Mouse (Mus musculus) midbrain, postnatal 0 days (tissue): ENCODE results near the gene Lypla2. TPM values are rescaled to one million over a fixed set of nuclear protein-coding genes. Genes with fewer than 3 reads are reported as not detected.
"Not testable (repeated sequence)": the region's sequence is repeated elsewhere in the genome, so short reads cannot be mapped to it uniquely, and the experiment has no call there.

Experiments used
- ATAC-seq: fragments of 200-750 bp; cut with Nextera tagmentation; 2 replicates; pipeline ENCODE4 v1.8.0; 2017; ENCODE audit warnings: moderate number of reproducible peaks, mild to moderate bottlenecking, moderate TSS enrichment, moderate library complexity; ENCODE audit not compliant: low FRiP score
- DNase-seq: peaks from one replicate; pipeline ENCODE4 v3.0.0-alpha.2; 2015; ENCODE audit warnings: low spot score
- H3K27ac ChIP-seq: fragments of 300-500 bp; sonication (generic); 2 replicates; pipeline ENCODE4 v1.5.1; 2014; ENCODE audit warnings: low read depth, mild to moderate bottlenecking, low read length, mixed read lengths
- H3K27me3 ChIP-seq: fragments of 300-500 bp; sonication (generic); 2 replicates; pipeline ENCODE4 v1.6.1; 2014; ENCODE audit warnings: low read length, control low read depth, mixed read lengths; ENCODE audit not compliant: insufficient read depth
- H3K36me3 ChIP-seq: fragments of 300-500 bp; sonication (generic); 2 replicates; pipeline ENCODE4 v1.6.1; 2014; ENCODE audit warnings: low read length, control low read depth, mixed read lengths; ENCODE audit not compliant: insufficient read depth
- H3K4me1 ChIP-seq: fragments of 300-500 bp; sonication (generic); 2 replicates; pipeline ENCODE4 v1.6.1; 2014; ENCODE audit warnings: mild to moderate bottlenecking, control low read depth, antibody characterized with exemption, low read length, mixed read lengths; ENCODE audit not compliant: insufficient read depth
- H3K4me2 ChIP-seq: fragments of 300-500 bp; sonication (generic); 2 replicates; pipeline ENCODE4 v1.6.1; 2014; ENCODE audit warnings: low read depth, mild to moderate bottlenecking, low read length, mixed read lengths; ENCODE audit not compliant: poor library complexity, severe bottlenecking
- H3K4me3 ChIP-seq: fragments of 300-500 bp; sonication (generic); 2 replicates; pipeline ENCODE4 v1.5.1; 2014; ENCODE audit warnings: low read depth, mild to moderate bottlenecking, low read length, moderate library complexity
- H3K9ac ChIP-seq: fragments of 300-500 bp; sonication (generic); replicated peaks from 2 replicates; pipeline ENCODE4 v1.6.1; 2014; ENCODE audit warnings: mild to moderate bottlenecking, low read length, moderate library complexity, mixed read lengths; ENCODE audit not compliant: poor library complexity, severe bottlenecking
- H3K9me3 ChIP-seq: fragments of 300-500 bp; sonication (generic); 2 replicates; pipeline ENCODE4 v1.6.1; 2016; ENCODE audit warnings: low read length, control low read depth
- CTCF ChIP-seq: IDR thresholded peaks from 2 replicates; pipeline ENCODE4 v1.5.1; 2016; ENCODE audit warnings: antibody characterized with exemption, mild to moderate bottlenecking
- WGBS: fragments of 180-500 bp; shearing (Covaris S2); extraction: QIAGEN DNeasy Blood & Tissue Kit; methylation state at CpG from one replicate; pipeline ENCODE4 v1.1.7; 2014; 5-methylcytosine and 5-hydroxymethylcytosine counted together
- polyA plus RNA-seq: library from polyadenylated mRNA; unstranded; fragments of >200 nt; fragmentation: Nextera tagmentation; extraction: Ambion mirVana; gene quantifications from 2 replicates; pipeline ENCODE4 v1.2.1, GENCODE M21; 2015
- total RNA-seq: library from RNA; depleted of rRNA; stranded (reverse); fragments of >200 nt; gene quantifications from 2 replicates; pipeline ENCODE4 v1.2.3, GENCODE M21; 2014

The Lypla2 gene
- total and polyA plus RNA-seq, 2 experiments from 2014 or later = 182 to 212 TPM

GRCm38 (mm10) chr4:135981524-135982063 lies 9.2 kb upstream of the Lypla2 start:
- H3K27me3 ChIP-seq = no peaks in the 10 kb centered on the region
- no peaks in the 10 kb centered on the region for H3K9me3 ChIP-seq
- DNase-seq (no peak), ATAC-seq (no peak)
- no peak overlapping the region for H3K27ac ChIP-seq
- TF ChIP-seq CTCF = no peak
- no peak overlapping the region for H3K4me3 ChIP-seq
- peaks cover 7% of the 10 kb centered on the region for H3K4me1 ChIP-seq
- 74% methylated on average over 7 of the region's 7 CpGs for WGBS
- H3K4me2 ChIP-seq = no peak overlapping the region
- H3K9ac ChIP-seq = no peak overlapping the region
- peaks cover 19% of the 10 kb centered on the region for H3K36me3 ChIP-seq

DNA sequence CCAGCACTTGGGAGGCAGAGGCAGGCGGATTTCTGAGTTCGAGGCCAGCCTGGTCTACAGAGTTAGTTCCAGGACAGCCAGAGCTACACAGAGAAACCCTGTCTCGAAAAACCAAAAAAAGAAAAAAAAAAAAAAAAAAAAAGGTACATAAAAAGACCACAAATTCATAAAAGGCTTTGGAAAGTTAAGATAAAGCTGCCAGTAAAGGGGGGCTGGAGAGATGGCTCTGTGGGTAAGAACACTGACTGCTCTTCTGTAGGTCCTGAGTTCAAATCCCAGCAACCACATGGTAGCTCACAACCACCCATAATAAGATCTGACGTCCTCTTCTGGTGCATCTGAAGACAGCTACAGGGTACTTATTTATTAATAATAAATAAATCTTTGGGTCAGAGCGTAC lies 7.8 kb upstream of the Lypla2 start:
- not testable (repeated sequence) for H3K4me2 ChIP-seq, H3K9me3 ChIP-seq, H3K27ac ChIP-seq, H3K4me3 ChIP-seq, ATAC-seq, H3K4me1 ChIP-seq, H3K27me3 ChIP-seq, H3K9ac ChIP-seq, DNase-seq
- H3K36me3 ChIP-seq = peaks cover 31% of the 10 kb centered on the region
- 97% methylated on average over 5 of the region's 5 CpGs for WGBS

DNA sequence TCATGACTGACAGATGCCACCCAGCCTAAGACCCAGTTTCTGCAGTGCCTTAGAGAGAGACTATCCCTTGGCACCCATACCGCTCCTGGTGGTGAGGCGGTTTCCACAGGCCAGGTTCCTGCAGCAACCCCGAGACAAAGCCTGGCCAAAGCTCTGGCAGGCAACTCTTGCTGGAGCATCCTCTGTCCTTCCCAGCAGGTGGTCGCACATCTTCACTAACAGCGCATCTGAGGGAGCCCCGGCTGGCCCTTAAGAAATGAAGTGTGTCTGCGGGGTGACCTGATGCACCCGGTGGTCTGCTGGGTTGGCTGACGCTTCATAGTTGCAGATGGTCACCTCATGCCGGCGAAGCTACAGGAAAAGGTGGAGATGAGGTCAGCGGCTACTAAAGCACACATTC lies 3.7 kb upstream of the Lypla2 start:
- Histone ChIP-seq H3K27ac (no peak overlapping the region), H3K4me2 (no peak overlapping the region), H3K4me3 (no peak overlapping the region), H3K36me3 (peaks cover 38% of the 10 kb centered on the region), H3K27me3 (no peaks in the 10 kb centered on the region), H3K4me1 (peaks cover 6% of the 10 kb centered on the region; the same call in 1 of the 2 replicates), H3K9ac (no peak overlapping the region), H3K9me3 (no peaks in the 10 kb centered on the region)
- ATAC-seq = no peak
- 91% methylated on average over 12 of the region's 12 CpGs for whole genome bisulfite sequencing
- no peak for DNase-seq
- no peak for TF ChIP-seq CTCF

GRCm38 (mm10) chr4:135972911-135973811 lies 735 bp upstream of the Lypla2 start:
- Histone ChIP-seq H3K27ac (peak overlapping the region; percentile 76; the same call in 1 of the 2 replicates), H3K4me2 (peak overlapping the region; percentile 93), H3K9ac (peak overlapping the region; percentile 95; the same call in 1 of the 2 replicates), H3K27me3 (no peaks in the 10 kb centered on the region), H3K4me1 (peaks cover 8% of the 10 kb centered on the region; the same call in 1 of the 2 replicates), H3K36me3 (peaks cover 47% of the 10 kb centered on the region), H3K4me3 (peak overlapping the region; percentile 98), H3K9me3 (no peaks in the 10 kb centered on the region)
- DNase-seq (no peak), ATAC-seq (peak; percentile 28; the same call in 1 of the 2 replicates)
- WGBS = 72% methylated on average over 13 of the region's 13 CpGs
- no peak for TF ChIP-seq CTCF

GRCm38 (mm10) chr4:135971805-135972555 lies 446 bp downstream of the Lypla2 start:
- no peak for DNase-seq
- H3K9me3 ChIP-seq = no peaks in the 10 kb centered on the region
- WGBS = under 1% methylated on average over 33 of the region's 35 CpGs
- H3K9ac ChIP-seq = peak overlapping the region; percentile 95
- peak overlapping the region; percentile 76 for H3K27ac ChIP-seq
- H3K4me2 ChIP-seq = peak overlapping the region; percentile 93
- ATAC-seq = peak; percentile 25
- peaks cover 56% of the 10 kb centered on the region for H3K36me3 ChIP-seq
- H3K4me3 ChIP-seq = peak overlapping the region; percentile 98
- peaks cover 8% of the 10 kb centered on the region; the same call in 1 of the 2 replicates for H3K4me1 ChIP-seq
- no peaks in the 10 kb centered on the region for H3K27me3 ChIP-seq
- no peak for TF ChIP-seq CTCF
